Mouse (Mus musculus): Measurements from ENCODE around the gene Clcn2. TPM values are rescaled to one million over a fixed set of nuclear protein-coding genes. Genes with fewer than 3 reads are reported as not detected.

Gene Clcn2
- polyA plus RNA-seq, 1 experiment from 2014 or later: 4.3 TPM

DNA sequence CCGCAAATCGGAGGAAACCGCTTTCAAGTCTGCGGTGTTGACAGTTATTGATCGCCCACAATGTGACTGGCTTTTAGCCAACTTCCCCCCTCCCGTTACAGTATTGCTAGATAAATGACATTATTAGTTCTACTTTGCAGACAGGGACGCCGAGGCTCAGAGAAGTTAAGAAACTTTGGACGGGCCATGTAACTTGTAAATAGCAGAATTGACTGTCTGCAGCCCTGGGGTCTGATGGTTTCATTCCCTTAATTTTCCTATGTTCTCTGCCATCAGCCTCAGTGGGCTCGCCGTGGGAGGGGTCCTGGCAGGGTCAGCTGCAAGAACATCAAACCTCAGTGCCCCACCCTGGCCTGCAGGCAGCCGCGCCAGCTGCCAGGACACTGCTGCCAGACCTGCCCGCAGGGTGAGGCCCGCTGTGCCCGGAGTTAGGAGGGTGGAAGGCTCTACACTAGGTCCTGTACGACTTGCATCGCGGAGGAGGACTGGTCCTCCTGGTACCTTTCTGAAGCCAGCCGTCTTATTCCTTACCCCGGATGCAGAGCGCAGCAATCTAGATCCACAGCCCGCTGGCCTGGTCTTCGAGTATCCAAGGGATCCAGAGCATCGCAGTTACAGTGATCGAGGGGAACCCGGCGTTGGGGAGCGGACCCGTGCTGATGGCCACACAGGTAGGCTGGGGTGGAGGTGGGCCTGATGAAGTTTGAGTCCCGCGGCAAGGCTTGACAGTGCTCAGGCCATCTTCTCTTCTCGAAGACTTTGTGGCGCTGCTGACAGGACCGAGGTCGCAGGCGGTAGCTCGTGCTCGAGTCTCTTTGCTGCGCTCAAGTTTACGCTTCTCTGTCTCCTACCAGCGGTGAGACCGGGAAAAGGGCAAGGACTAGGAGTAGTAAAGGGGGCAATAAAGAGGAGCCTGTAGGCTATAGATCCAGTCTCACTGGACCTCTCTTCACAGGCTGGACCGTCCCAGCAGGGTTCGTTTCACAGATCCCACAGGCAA lies 16.5 kb upstream of the Clcn2 start, which contains the start of gene Thpo:
TSS of gene Thpo (minus strand) at position 781 of the 1,000 bp plus-strand sequence.
- Histone ChIP-seq H3K4me2 (peak within 1 kb of the TSS; percentile 96), H3K4me1 (peaks cover 20% of the 10 kb centered on the region), H3K27me3 (replicated peaks) (peaks cover 87% of the 10 kb centered on the region), H3K9me3 (no peaks in the 10 kb centered on the region), H3K36me3 (no peaks in the 10 kb centered on the region), H3K9ac (peak within 1 kb of the TSS; percentile 83), H3K27ac (replicated peaks) (no peak within 1 kb of the TSS), H3K4me3 (peak within 1 kb of the TSS; percentile 70)
- WGBS: 3% methylated on average over 45 of the region's 45 CpGs
- no peak for ATAC-seq (ENCODE audit: extremely low read depth, insufficient number of reproducible peaks, low FRiP score, low TSS enrichment)

GRCm38 (mm10) chr16:20732925-20733730 lies 15.6 kb upstream of the Clcn2 start, which contains the start of gene Chrd:
Chrd (plus strand) TSS chr16:20733127.
- under 1% methylated on average over 58 of the region's 70 CpGs for WGBS
- Histone ChIP-seq H3K27ac (replicated peaks) (no peak within 1 kb of the TSS), H3K4me2 (peak within 1 kb of the TSS; percentile 96), H3K36me3 (no peaks in the 10 kb centered on the region), H3K9ac (peak within 1 kb of the TSS; percentile 83), H3K4me3 (peak within 1 kb of the TSS; percentile 70), H3K9me3 (no peaks in the 10 kb centered on the region), H3K4me1 (peaks cover 20% of the 10 kb centered on the region), H3K27me3 (replicated peaks) (peaks cover 88% of the 10 kb centered on the region)
- ATAC-seq (ENCODE audit: extremely low read depth, insufficient number of reproducible peaks, low FRiP score, low TSS enrichment): peak; percentile 32; the same call in 1 of the 2 replicates

- Histone ChIP-seq H3K4me2 (peak overlapping the region; percentile 96), H3K27ac (replicated peaks) (no peak overlapping the region), H3K36me3 (no peaks in the 10 kb centered on the region), H3K9me3 (no peaks in the 10 kb centered on the region), H3K4me3 (peak overlapping the region; percentile 70), H3K27me3 (replicated peaks) (peaks cover 84% of the 10 kb centered on the region), H3K4me1 (peaks cover 20% of the 10 kb centered on the region), H3K9ac (peak overlapping the region; percentile 83)
- ATAC-seq (ENCODE audit: extremely low read depth, insufficient number of reproducible peaks, low FRiP score, low TSS enrichment): 0 out of 2 replicates have a peak, but pooled peaks have one; percentile 33
- WGBS: 2% methylated on average over 19 of the region's 30 CpGs
Measured at GRCm38 (mm10) chr16:20732251-20732924, 14.8 kb upstream of the Clcn2 start.

- Histone ChIP-seq H3K9me3 (no peaks in the 10 kb centered on the region), H3K4me1 (peaks cover 20% of the 10 kb centered on the region), H3K9ac (no peak overlapping the region), H3K4me3 (no peak overlapping the region), H3K27me3 (replicated peaks) (peaks cover 83% of the 10 kb centered on the region), H3K27ac (replicated peaks) (no peak overlapping the region), H3K36me3 (no peaks in the 10 kb centered on the region), H3K4me2 (no peak overlapping the region; the same call in 1 of the 2 replicates)
- ATAC-seq (ENCODE audit: extremely low read depth, insufficient number of reproducible peaks, low FRiP score, low TSS enrichment): no peak
- WGBS: 55% methylated on average over 5 of the region's 5 CpGs
Measured at GRCm38 (mm10) chr16:20731688-20732087, 14.1 kb upstream of the Clcn2 start.

GRCm38 (mm10) chr16:20730293-20730711 lies 12.8 kb upstream of the Clcn2 start:
- Histone ChIP-seq H3K4me1 (peaks cover 20% of the 10 kb centered on the region), H3K4me2 (no peak overlapping the region), H3K9me3 (no peaks in the 10 kb centered on the region), H3K4me3 (no peak overlapping the region), H3K27ac (replicated peaks) (no peak overlapping the region), H3K9ac (no peak overlapping the region), H3K27me3 (replicated peaks) (peaks cover 73% of the 10 kb centered on the region), H3K36me3 (no peaks in the 10 kb centered on the region)
- whole genome bisulfite sequencing: 28% methylated on average over 5 of the region's 5 CpGs
- ATAC-seq (ENCODE audit: extremely low read depth, insufficient number of reproducible peaks, low FRiP score, low TSS enrichment): 0 out of 2 replicates have a peak, but pooled peaks have one; percentile 12

GRCm38 (mm10) chr16:20726384-20726783 lies 8.8 kb upstream of the Clcn2 start:
- Histone ChIP-seq H3K27ac (replicated peaks) (no peak overlapping the region), H3K9ac (no peak overlapping the region), H3K4me1 (no peaks in the 10 kb centered on the region), H3K9me3 (no peaks in the 10 kb centered on the region), H3K4me3 (no peak overlapping the region), H3K36me3 (peaks cover 12% of the 10 kb centered on the region), H3K4me2 (no peak overlapping the region), H3K27me3 (replicated peaks) (peaks cover 35% of the 10 kb centered on the region)
- no peak for ATAC-seq (ENCODE audit: extremely low read depth, insufficient number of reproducible peaks, low FRiP score, low TSS enrichment)
- 47% methylated on average over 1 of the region's 1 CpGs for WGBS

DNA sequence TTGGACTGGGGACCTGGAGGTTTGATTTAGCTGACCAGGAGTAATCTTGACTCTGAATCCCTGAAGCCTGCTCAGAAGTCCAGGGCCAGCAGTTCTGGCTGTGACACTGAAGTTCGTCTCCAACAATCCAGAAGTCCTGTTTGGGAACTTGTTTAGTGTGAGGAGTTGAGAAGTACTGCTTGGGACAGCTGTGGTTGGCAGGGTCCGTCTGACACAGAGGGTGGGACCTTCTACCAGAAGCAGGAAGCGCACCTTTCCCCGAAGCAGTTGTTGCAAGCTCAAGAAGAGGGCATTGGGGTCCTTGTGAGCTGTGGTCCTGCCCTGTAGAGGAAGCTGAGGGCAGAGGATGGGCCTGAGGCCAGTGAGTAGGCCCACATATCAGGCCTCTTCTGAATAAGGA lies 8.2 kb upstream of the Clcn2 start:
- H3K4me2 ChIP-seq: no peak overlapping the region
- H3K27me3 ChIP-seq (replicated peaks): peaks cover 29% of the 10 kb centered on the region
- H3K27ac ChIP-seq (replicated peaks): no peak overlapping the region
- no peak overlapping the region for H3K9ac ChIP-seq
- 75% methylated on average over 4 of the region's 4 CpGs for WGBS
- H3K4me1 ChIP-seq: no peaks in the 10 kb centered on the region
- H3K9me3 ChIP-seq: no peaks in the 10 kb centered on the region
- no peak for ATAC-seq (ENCODE audit: extremely low read depth, insufficient number of reproducible peaks, low FRiP score, low TSS enrichment)
- H3K4me3 ChIP-seq: no peak overlapping the region
- peaks cover 18% of the 10 kb centered on the region for H3K36me3 ChIP-seq

GRCm38 (mm10) chr16:20725321-20725720 lies 7.8 kb upstream of the Clcn2 start:
- no peak for ATAC-seq (ENCODE audit: extremely low read depth, insufficient number of reproducible peaks, low FRiP score, low TSS enrichment)
- 65% methylated on average over 7 of the region's 7 CpGs for WGBS
- H3K4me3 ChIP-seq: no peak overlapping the region
- no peaks in the 10 kb centered on the region for H3K4me1 ChIP-seq
- H3K27ac ChIP-seq (replicated peaks): no peak overlapping the region
- peaks cover 23% of the 10 kb centered on the region for H3K36me3 ChIP-seq
- H3K27me3 ChIP-seq (replicated peaks): peaks cover 25% of the 10 kb centered on the region
- H3K4me2 ChIP-seq: no peak overlapping the region
- no peaks in the 10 kb centered on the region for H3K9me3 ChIP-seq
- no peak overlapping the region for H3K9ac ChIP-seq

- Histone ChIP-seq H3K9ac (no peak overlapping the region), H3K4me1 (no peaks in the 10 kb centered on the region), H3K27ac (replicated peaks) (no peak overlapping the region), H3K4me3 (no peak overlapping the region), H3K27me3 (replicated peaks) (peaks cover 24% of the 10 kb centered on the region), H3K9me3 (no peaks in the 10 kb centered on the region), H3K4me2 (no peak overlapping the region), H3K36me3 (peaks cover 32% of the 10 kb centered on the region)
- 29% methylated on average over 5 of the region's 5 CpGs for WGBS
- ATAC-seq (ENCODE audit: extremely low read depth, insufficient number of reproducible peaks, low FRiP score, low TSS enrichment): no peak
Measured at GRCm38 (mm10) chr16:20724338-20724748, 6.8 kb upstream of the Clcn2 start.

GRCm38 (mm10) chr16:20723247-20723646 lies 5.7 kb upstream of the Clcn2 start:
- peaks cover 15% of the 10 kb centered on the region for H3K27me3 ChIP-seq (replicated peaks)
- WGBS: 46% methylated on average over 4 of the region's 4 CpGs
- H3K9me3 ChIP-seq: no peaks in the 10 kb centered on the region
- peaks cover 32% of the 10 kb centered on the region for H3K36me3 ChIP-seq
- no peak overlapping the region for H3K4me2 ChIP-seq
- peaks cover 7% of the 10 kb centered on the region for H3K4me1 ChIP-seq
- no peak for ATAC-seq (ENCODE audit: extremely low read depth, insufficient number of reproducible peaks, low FRiP score, low TSS enrichment)
- no peak overlapping the region for H3K9ac ChIP-seq
- H3K4me3 ChIP-seq: no peak overlapping the region
- no peak overlapping the region for H3K27ac ChIP-seq (replicated peaks)

Data from heart, embryonic 13.5 days (tissue).